Mouse (Mus musculus): ENCODE measurements at regions not wholly inside any gene's neighbourhood (a gene's known extent, or its start where the extent isn't known, plus 50 kb on each side); places are given as distances from the start of the nearest gene placed in this dataset.

DNA sequence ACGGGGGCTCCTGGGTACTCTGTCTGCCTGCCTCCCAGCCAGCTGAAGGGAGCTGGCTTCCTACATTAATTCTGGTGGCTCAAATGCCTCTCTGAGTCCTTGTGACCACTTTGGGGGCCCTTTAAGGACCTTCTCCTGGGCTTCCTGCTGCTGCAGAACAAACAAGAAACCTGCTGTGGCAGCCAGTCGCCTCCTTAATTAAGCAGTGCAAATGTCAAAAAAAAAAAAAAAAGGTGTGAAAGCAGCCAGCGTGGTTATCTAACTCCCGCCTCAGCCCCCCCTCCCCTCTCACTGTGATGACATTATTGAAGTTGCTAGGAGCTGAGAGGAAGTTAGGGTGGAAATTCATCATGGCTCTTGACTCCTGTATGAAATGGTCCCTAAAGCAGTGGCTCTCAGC, 189.3 kb downstream of the Vrk1 start:
- TF ChIP-seq POLR2A (IDR thresholded peaks at IDR 0.05; ENCODE audit: control insufficient read depth, low read depth, low read length), result no peak
- no peak for TF ChIP-seq CTCF (IDR thresholded peaks at IDR 0.05; ENCODE audit: control insufficient read depth, insufficient read depth, insufficient replicate concordance, low read depth, low read length)

All from testis, adult 2 months (tissue).